Mouse (Mus musculus): ENCODE measurements at regions not wholly inside any gene's neighbourhood (a gene's known extent, or its start where the extent isn't known, plus 50 kb on each side); places are given as distances from the start of the nearest gene placed in this dataset.

DNA sequence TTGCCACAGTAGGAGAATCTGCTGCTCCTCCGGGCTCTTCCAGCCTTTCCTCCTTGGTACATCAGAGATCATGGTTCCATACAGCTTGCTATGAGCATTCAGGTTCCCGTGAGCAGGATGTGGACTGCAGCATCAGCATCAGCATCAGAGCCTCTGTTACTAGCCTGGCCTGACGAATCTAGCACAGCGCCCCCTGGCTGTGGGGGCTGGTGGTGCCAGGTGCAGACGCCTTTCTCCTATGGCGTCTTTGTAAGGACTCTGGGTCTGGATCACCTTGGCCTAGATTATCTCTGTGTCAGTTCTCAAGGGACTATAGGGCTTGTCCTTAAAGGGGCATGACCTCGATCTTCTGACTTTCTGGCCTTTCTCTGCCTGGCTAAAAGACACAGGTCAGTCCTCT lies 86.0 kb upstream of the Runx3 start:
- TF ChIP-seq CTCF (IDR thresholded peaks at IDR 0.05; ENCODE audit: control insufficient read depth, insufficient read depth, insufficient replicate concordance, low read depth, low read length) (peak; percentile 96), POLR2A (IDR thresholded peaks at IDR 0.05; ENCODE audit: control insufficient read depth, low read depth, low read length) (no peak)

Measured in testis, adult 2 months (tissue).